Mouse (Mus musculus) midbrain, embryonic 11.5 days (tissue): ENCODE results near the gene C1qc. TPM values are rescaled to one million over a fixed set of nuclear protein-coding genes. Genes with fewer than 3 reads are reported as not detected.

Source experiments
- ATAC-seq: fragments of 200-750 bp; cut with Nextera tagmentation; 2 replicates; pipeline ENCODE4 v1.8.0; 2017; ENCODE audit warnings: moderate TSS enrichment, moderate library complexity; ENCODE audit not compliant: low FRiP score
- DNase-seq: peaks from one replicate; pipeline ENCODE4 v3.0.0; 2015; ENCODE audit warnings: low spot score; ENCODE audit errors: missing footprints
- H3K27ac ChIP-seq: fragments of 300-500 bp; sonication (generic); 2 replicates; pipeline ENCODE4 v1.5.1; 2014; ENCODE audit warnings: low read depth, low read length
- H3K27me3 ChIP-seq: fragments of 300-500 bp; sonication (generic); 2 replicates; pipeline ENCODE4 v1.6.1; 2014; ENCODE audit warnings: mild to moderate bottlenecking, low read length, moderate library complexity, mixed read lengths; ENCODE audit not compliant: control insufficient read depth, insufficient read depth
- H3K36me3 ChIP-seq: fragments of 300-500 bp; sonication (generic); 2 replicates; pipeline ENCODE4 v1.6.1; 2014; ENCODE audit warnings: mild to moderate bottlenecking, low read length, moderate library complexity, mixed read lengths; ENCODE audit not compliant: control insufficient read depth, insufficient read depth
- H3K4me1 ChIP-seq: fragments of 300-500 bp; sonication (generic); 2 replicates; pipeline ENCODE4 v1.6.1; 2014; ENCODE audit warnings: low read length; ENCODE audit not compliant: control insufficient read depth, insufficient read depth
- H3K4me2 ChIP-seq: fragments of 300-500 bp; sonication (generic); 2 replicates; pipeline ENCODE4 v1.6.1; 2014; ENCODE audit warnings: mild to moderate bottlenecking, moderate library complexity
- H3K4me3 ChIP-seq: fragments of 300-500 bp; sonication (generic); 2 replicates; pipeline ENCODE4 v1.5.1; 2014; ENCODE audit warnings: low read depth, low read length
- H3K9ac ChIP-seq: fragments of 300-500 bp; sonication (generic); 2 replicates; pipeline ENCODE4 v1.6.1; 2014; ENCODE audit warnings: low read length
- H3K9me3 ChIP-seq: fragments of 300-500 bp; sonication (generic); 2 replicates; pipeline ENCODE4 v1.6.1; 2016; ENCODE audit warnings: low read length; ENCODE audit not compliant: control insufficient read depth
- WGBS: fragments of 180-500 bp; shearing (Covaris S2); extraction: QIAGEN DNeasy Blood & Tissue Kit; methylation state at CpG from one replicate; pipeline ENCODE4 v1.1.7; 2014; 5-methylcytosine and 5-hydroxymethylcytosine counted together
- polyA plus RNA-seq: library from polyadenylated mRNA; unstranded; fragments of >200 nt; fragmentation: Nextera tagmentation; extraction: Ambion mirVana; gene quantifications from 2 replicates; pipeline ENCODE4 v1.2.1, GENCODE M21; 2014

C1qc gene
- polyA plus RNA-seq: 17.7 and 18.9 TPM in 2 replicates

DNA sequence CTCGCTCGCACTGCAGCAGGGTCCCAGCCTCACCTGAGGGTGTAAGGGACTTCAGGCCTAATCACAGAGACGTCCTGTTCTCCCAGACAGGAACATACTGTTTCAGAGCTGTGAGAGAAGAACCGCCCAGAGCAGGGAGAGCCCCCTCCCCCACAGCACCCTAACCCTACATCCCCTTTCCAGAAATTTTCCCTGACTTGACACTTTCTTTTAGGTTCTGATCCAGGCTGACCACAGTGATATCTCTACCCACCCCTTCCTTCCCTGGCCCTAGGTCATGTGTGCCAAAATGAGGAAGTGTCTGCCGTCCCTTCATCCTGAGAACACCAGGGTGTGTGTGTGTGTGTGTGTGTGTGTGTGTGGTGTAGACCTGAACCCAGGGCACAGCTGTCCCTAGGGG is at the start of gene C1qc:
C1qc (minus strand) TSS at position 255 of the 400 bp plus-strand sequence.
- Histone ChIP-seq H3K9me3 (no peaks in the 10 kb centered on the region), H3K4me3 (no peak within 1 kb of the TSS), H3K27me3 (peaks cover 33% of the 10 kb centered on the region), H3K4me2 (no peak within 1 kb of the TSS), H3K4me1 (peaks cover 5% of the 10 kb centered on the region; the same call in 1 of the 2 replicates), H3K36me3 (no peaks in the 10 kb centered on the region), H3K9ac (no peak within 1 kb of the TSS), H3K27ac (no peak within 1 kb of the TSS)
- no peak for DNase-seq
- WGBS: 70% methylated on average over 5 of the region's 5 CpGs
- no peak for ATAC-seq

DNA sequence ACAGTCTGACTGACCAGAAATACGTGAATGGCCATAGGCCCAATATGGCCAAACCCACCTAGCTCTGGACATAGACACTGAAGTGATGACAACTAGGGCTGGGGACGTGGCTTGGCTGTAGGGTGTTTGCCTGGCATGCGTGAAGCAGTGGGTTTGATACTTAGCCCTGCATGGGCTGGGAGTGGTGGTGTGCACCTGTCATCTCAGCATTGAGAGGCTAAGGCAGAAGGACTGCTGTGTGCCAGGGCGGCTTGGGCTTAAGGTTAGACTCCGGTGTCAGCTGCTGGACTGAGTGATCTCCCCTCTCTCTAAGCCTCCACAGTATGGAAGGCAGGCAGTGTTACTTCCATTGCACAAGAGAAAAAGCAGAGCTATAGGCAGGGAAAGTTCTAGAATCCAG is 45.1 kb upstream of the C1qc start:
- DNase-seq: no peak

DNA sequence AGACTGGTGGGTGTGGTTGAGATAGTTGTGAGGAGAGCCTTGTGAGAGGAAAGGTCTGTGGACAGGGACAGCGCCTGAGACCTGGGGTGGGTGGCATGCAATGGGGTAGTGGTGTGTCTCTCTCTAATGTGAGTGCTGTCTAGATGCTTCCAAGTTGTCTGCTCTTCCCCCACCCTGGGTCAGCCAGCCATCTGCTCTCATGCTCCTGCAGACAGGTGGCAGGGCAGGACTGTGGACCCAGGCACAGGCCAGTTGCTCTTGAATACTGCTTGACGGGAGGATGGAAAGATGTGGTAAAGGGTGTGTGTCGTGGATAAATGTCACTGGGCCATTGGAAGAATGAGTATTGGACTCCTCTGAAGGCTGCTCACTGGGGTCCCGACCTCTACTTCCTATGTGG is 44.5 kb upstream of the C1qc start:
- Histone ChIP-seq H3K27ac (no peak overlapping the region), H3K27me3 (peaks cover 17% of the 10 kb centered on the region), H3K9me3 (no peaks in the 10 kb centered on the region), H3K4me2 (no peak overlapping the region), H3K36me3 (no peaks in the 10 kb centered on the region), H3K4me1 (0 out of 2 replicates have a peak, but pooled peaks cover 2% of the 10 kb centered on the region), H3K9ac (no peak overlapping the region), H3K4me3 (no peak overlapping the region)
- DNase-seq: no peak
- no peak for ATAC-seq
- WGBS: 79% methylated on average over 4 of the region's 4 CpGs

More for the DNA sequence above, 45.1 kb upstream of the C1qc start:
- Histone ChIP-seq H3K27ac (no peak overlapping the region), H3K9ac (no peak overlapping the region), H3K36me3 (no peaks in the 10 kb centered on the region), H3K4me3 (no peak overlapping the region), H3K4me2 (no peak overlapping the region), H3K9me3 (no peaks in the 10 kb centered on the region), H3K27me3 (peaks cover 22% of the 10 kb centered on the region), H3K4me1 (peaks cover 7% of the 10 kb centered on the region)
- WGBS: 91% methylated on average over 5 of the region's 5 CpGs
- no peak for ATAC-seq

DNA sequence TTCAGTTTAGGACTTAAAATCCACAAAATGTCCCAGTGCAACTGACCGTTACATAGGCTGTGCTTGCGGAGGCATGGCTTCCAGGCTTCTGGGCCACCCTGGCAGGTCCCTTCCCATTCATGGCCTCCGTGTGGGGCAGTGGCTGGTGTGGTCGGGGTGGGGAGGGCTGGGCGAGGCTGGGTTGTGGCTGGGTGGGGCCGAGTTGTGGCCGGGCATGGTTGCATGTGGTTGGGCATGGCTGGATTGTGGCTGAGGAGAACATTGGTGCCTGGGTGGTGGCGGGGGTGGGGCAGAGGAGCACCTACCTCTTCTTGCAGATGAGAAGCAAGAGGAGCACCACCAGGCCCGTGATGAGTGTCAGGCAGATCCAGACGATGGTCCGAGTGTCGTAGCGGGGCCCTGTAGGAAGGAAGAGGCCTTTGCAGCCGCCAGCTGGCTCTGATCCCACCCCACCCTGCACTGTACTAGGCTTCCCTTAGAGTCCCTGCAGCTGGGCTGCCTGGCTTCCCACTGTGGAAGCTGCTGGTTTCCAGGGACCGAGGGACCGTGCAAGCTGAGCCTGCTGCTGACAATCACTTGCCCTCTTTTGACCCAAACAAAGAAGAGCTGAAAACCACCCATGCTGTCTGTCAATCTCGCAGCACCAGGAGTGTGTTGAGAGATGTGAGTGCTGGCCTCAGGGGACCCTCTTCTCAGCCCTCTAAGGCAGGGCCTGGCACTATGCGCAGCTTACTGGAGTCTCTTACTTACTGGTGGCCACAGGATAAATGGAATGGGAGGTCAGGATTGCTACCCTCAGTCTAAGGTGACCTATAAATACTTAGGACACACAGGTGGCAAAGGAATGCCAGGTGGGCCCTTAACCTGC is 42.1 kb upstream of the C1qc start:
- H3K4me3 ChIP-seq: no peak overlapping the region
- H3K4me2 ChIP-seq: no peak overlapping the region
- H3K4me1 ChIP-seq: 0 out of 2 replicates have a peak, but pooled peaks cover 2% of the 10 kb centered on the region
- DNase-seq (peak; percentile 85), ATAC-seq (no peak)
- H3K27ac ChIP-seq: no peak overlapping the region
- no peaks in the 10 kb centered on the region for H3K36me3 ChIP-seq
- H3K9me3 ChIP-seq: no peaks in the 10 kb centered on the region
- H3K27me3 ChIP-seq: peaks cover 8% of the 10 kb centered on the region
- 44% methylated on average over 18 of the region's 18 CpGs for WGBS
- no peak overlapping the region for H3K9ac ChIP-seq

DNA sequence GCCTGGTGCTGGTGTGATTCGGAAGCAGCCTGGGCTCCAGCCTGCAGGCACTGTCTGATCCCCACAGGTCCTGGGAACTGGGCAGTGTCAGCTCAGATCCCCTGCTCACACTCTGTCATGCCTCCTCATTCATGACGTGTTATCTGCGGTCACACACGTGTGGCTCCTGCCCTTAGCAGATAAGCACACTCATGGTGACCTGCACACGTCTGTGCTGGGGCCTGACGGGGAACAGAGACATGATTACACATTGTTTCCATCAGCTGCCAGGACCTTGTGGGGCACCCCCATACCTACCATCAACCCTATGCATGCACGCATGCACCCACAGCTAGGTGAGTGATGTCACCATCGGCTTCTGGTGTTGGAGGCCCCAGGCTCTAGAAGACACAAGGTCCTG is 37.6 kb upstream of the C1qc start:
- DNase-seq (no peak), ATAC-seq (no peak)
- Histone ChIP-seq H3K27ac (no peak overlapping the region), H3K9me3 (no peaks in the 10 kb centered on the region), H3K27me3 (peaks cover 23% of the 10 kb centered on the region), H3K4me3 (no peak overlapping the region), H3K36me3 (no peaks in the 10 kb centered on the region), H3K4me1 (peaks cover 8% of the 10 kb centered on the region; the same call in 1 of the 2 replicates), H3K9ac (no peak overlapping the region), H3K4me2 (no peak overlapping the region)
- WGBS: 87% methylated on average over 8 of the region's 8 CpGs

DNA sequence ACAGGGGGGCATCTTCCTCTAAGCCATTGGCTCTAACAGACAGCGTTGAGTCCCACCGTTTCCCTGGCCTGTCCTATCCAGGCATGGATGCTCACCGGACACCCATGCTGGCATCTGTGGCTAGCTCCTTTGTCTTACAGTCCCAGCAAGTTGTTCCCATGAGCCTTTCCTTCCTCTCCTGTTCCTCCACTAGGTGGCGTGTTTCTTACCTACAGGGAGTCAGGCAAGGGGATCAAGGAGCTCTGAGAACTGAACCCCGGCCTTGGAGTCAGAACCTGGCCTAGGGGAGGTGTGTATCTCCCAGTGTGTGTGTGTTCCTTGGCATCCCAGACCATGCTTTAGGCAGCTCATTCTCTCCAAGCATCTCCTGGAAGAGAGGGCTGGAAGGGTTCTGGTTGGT is 36.1 kb upstream of the C1qc start:
- WGBS: 9% methylated on average over 5 of the region's 5 CpGs
- no peak overlapping the region for H3K9ac ChIP-seq
- H3K27ac ChIP-seq: no peak overlapping the region
- peaks cover 6% of the 10 kb centered on the region; the same call in 1 of the 2 replicates for H3K4me1 ChIP-seq
- H3K4me2 ChIP-seq: no peak overlapping the region
- no peaks in the 10 kb centered on the region for H3K9me3 ChIP-seq
- H3K27me3 ChIP-seq: peaks cover 32% of the 10 kb centered on the region
- ATAC-seq (0 out of 2 replicates have a peak, but pooled peaks have one; percentile 19), DNase-seq (no peak)
- H3K4me3 ChIP-seq: no peak overlapping the region
- H3K36me3 ChIP-seq: no peaks in the 10 kb centered on the region

DNA sequence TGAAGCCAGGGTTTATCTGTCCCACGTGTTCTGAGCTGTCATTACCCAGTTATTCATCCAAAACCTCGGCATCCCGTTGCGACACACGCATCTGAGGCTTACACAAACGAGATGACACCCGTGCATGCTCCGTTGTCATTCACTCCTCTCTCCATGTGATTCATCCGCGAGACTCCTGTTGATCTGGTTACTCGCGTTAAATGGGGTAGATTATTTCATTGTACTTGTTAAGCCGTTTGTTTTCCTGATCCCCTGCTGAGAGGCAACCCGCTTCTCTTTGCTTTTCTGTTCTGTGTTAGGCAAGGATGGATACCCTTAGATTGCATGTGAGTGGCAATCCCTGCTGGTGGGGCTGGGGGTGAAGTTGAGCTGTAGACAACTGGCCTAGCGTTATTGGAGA is 32.9 kb upstream of the C1qc start:
- peak; percentile 87 for DNase-seq
- H3K27ac ChIP-seq: no peak overlapping the region

DNA sequence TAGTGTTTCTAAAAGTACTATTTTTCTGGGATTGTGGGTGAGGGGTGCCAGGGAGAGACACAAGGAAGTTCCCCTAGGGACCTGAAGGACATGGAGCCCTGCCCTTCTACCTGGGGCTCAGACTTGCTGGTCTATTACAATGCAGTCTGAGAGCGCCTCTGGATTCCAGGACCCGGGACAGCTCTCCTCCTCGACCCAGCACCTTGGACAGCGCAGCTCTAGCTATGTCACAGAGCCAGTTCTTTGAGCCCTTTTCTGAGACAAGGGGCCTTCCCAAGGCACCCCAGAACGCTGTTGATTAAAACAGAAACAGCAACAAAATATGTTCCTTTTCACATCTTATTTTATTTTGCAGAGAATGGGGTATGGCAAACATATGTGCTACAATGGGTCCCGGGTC is 31.7 kb upstream of the C1qc start:
- no peak overlapping the region for H3K9ac ChIP-seq
- peaks cover 31% of the 10 kb centered on the region for H3K27me3 ChIP-seq
- peak; percentile 95 for DNase-seq
- H3K27ac ChIP-seq: no peak overlapping the region
- H3K36me3 ChIP-seq: no peaks in the 10 kb centered on the region
- WGBS: 7% methylated on average over 6 of the region's 6 CpGs
- ATAC-seq: no peak
- H3K9me3 ChIP-seq: no peaks in the 10 kb centered on the region
- no peak overlapping the region for H3K4me2 ChIP-seq
- no peak overlapping the region for H3K4me3 ChIP-seq
- peaks cover 10% of the 10 kb centered on the region for H3K4me1 ChIP-seq

More for the DNA sequence above, 32.9 kb upstream of the C1qc start:
- H3K9me3 ChIP-seq: no peaks in the 10 kb centered on the region
- peaks cover 33% of the 10 kb centered on the region for H3K27me3 ChIP-seq
- WGBS: 3% methylated on average over 15 of the region's 15 CpGs
- no peak for ATAC-seq
- peaks cover 10% of the 10 kb centered on the region for H3K4me1 ChIP-seq
- H3K9ac ChIP-seq: no peak overlapping the region
- no peaks in the 10 kb centered on the region for H3K36me3 ChIP-seq
- H3K4me2 ChIP-seq: no peak overlapping the region
- H3K4me3 ChIP-seq: no peak overlapping the region

DNA sequence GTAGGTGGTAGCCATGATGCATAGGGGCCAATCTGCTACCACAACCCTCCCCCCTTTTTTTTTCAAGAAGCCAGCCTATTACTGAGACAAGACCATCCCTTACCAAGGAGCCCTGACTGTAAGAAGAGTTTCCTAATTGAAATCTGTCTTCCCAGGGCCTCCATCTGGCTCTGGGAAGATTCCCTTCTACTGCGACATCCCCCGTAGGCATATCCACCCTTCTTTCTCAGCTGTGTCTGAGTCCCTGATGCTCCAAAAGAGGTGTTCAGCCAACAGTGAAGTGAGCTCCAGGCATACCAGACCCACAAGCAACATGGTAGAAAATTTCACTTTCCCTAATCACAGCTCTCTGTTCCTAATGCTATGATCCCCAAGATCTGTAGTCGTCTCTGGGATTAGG is 26.7 kb upstream of the C1qc start:
- H3K27ac ChIP-seq: no peak overlapping the region
- peaks cover 8% of the 10 kb centered on the region for H3K4me1 ChIP-seq
- H3K27me3 ChIP-seq: peaks cover 3% of the 10 kb centered on the region
- no peak overlapping the region for H3K4me3 ChIP-seq
- 78% methylated on average over 3 of the region's 3 CpGs for WGBS
- DNase-seq (no peak), ATAC-seq (no peak)
- H3K9me3 ChIP-seq: no peaks in the 10 kb centered on the region
- no peak overlapping the region for H3K4me2 ChIP-seq
- no peaks in the 10 kb centered on the region for H3K36me3 ChIP-seq
- H3K9ac ChIP-seq: no peak overlapping the region
